Mouse (Mus musculus) liver, postnatal 0 days (tissue): ENCODE data around the gene Clcn2.

ENCODE experiments used
- CTCF ChIP-seq: sonication (generic); IDR thresholded peaks from 2 replicates; pipeline ENCODE4 v1.5.1; 2016; ENCODE audit warnings: antibody characterized with exemption, low read depth
- EP300 ChIP-seq: IDR thresholded peaks from 2 replicates; pipeline ENCODE4 v1.6.1; 2016; ENCODE audit warnings: antibody characterized with exemption, low read depth, mild to moderate bottlenecking

DNA sequence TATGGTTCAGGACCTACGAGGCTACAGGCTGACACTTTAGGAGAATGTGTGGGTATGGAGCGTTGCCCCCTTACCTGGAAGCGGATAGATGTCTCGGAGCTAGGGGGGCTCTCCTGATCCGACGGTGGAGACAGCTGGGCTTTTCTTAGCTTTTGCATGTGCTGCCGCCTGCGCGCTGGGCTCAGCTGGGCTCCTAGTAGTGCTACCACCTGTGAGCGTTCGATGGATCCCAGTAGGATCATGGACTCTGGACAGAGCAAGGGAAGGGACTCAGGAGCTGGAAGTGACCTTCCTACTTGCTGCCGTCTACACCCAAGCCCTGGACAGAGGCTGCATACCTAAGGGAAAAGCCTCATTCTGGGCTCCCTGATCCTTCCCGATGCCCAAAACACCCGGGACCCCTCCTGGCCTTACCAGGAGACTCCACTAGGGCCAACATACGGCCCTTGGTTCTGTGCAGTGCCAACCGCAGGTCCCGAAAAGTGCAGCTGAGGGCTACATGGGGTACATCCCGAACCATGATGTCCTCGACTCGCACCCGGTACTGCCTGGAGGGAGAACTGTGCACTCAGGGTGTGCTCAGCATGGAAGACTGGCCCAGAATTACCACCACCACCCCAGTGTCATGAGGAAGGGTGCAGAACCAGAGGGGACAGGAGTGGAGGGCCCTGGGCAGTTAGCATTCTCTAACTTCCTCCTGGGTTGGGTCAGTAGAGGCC is 9.2 kb downstream of the Clcn2 start:
- TF ChIP-seq CTCF (no peak), EP300 (no peak)
